Mouse (Mus musculus) cerebral cortex, adult 2 months (tissue): ENCODE data around the gene Nfia.

Source experiments
- WGBS: fragments of 180-500 bp; shearing (Covaris S2); methylation state at CpG from one replicate; pipeline ENCODE4 v1.1.7; 2018; 5-methylcytosine and 5-hydroxymethylcytosine counted together

Nfia gene

DNA sequence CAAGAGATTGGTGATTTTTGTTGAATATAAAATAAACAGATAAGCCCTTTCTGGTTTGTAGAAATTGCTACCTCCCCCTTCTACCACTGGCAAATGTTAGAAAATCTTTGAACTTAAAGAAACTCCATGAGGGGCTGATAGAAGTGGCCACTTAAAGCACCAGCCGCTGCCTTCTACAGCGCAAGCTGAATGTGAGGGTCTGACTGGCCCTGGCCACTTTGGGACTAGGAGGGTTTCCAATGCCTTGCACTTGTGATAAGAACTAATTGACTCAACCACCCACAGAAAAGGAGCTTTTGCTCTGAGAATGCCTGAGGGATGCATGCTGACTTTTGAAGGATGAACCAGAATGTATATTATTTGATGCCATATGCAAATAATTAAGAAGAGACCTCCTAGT lies 171.8 kb downstream of the Nfia start:
- WGBS, result 98% methylated on average over 2 of the region's 2 CpGs

- 92% methylated on average over 5 of the region's 5 CpGs for WGBS
Measured at GRCm38 (mm10) chr4:97947484-97947883, 174.9 kb downstream of the Nfia start.

DNA sequence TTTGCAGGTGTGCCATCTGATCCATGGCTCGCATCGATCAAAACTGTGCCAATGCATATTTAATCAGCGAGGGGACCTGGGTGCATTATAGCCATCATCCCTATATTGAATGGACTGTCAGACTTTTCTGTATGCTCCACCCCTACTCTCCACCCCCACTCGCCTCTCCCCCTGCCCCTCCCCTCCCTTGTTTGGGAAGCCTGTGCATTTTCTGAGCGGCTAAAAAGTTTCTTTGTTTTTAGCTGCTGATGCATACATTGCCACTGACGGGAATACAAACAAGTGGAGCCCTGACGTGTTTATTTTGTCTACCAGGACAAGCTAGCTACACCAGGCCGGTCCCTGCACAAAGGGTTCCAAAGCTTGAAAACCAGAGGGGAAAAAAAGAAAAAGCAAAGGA lies 175.7 kb downstream of the Nfia start:
- WGBS, result 50% methylated on average over 8 of the region's 8 CpGs

- 49% methylated on average over 10 of the region's 10 CpGs for WGBS
Measured at GRCm38 (mm10) chr4:97950341-97951071, 178.0 kb downstream of the Nfia start.

DNA sequence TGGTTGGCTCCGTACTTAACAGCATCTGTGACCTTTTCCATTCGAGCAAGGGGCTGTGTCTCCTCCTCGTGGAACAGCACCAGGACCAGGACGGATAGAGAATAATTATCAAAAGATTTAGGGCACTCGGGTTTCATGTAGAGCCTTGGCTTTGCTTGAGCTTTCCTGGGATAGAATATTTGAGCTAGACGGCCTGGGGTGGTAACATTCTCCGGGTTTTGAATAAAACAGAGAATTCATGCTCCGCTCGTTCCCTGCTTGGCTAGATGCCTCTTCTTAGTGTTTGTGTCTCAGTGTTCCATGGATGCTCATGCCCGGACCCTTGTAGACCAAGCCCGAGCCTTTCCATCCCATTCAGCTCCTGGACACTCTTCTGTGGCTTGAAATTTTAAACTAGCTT lies 181.4 kb downstream of the Nfia start:
- 48% methylated on average over 11 of the region's 11 CpGs for WGBS

DNA sequence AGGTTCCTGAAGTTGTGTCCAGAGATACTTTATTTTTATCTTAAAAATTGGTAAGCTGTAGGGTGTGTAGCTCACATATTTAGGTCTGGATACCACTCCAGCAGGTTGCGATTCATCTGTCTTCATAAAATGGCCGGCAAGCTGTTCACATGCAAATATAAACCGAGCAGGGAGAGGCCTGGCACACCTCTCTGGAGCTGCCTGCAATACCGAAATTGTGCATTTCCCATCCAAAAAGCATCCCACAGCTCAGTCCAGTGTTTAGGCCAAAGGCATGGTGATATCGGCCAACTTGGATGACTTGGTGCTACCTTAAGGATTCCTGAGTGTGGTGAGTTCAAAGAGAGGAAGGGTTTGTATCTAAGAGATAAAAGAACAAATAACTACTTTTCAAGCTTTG lies 185.6 kb downstream of the Nfia start:
- 62% methylated on average over 5 of the region's 5 CpGs for WGBS

GRCm38 (mm10) chr4:97962856-97963255 lies 190.3 kb downstream of the Nfia start:
- 81% methylated on average over 7 of the region's 7 CpGs for WGBS

DNA sequence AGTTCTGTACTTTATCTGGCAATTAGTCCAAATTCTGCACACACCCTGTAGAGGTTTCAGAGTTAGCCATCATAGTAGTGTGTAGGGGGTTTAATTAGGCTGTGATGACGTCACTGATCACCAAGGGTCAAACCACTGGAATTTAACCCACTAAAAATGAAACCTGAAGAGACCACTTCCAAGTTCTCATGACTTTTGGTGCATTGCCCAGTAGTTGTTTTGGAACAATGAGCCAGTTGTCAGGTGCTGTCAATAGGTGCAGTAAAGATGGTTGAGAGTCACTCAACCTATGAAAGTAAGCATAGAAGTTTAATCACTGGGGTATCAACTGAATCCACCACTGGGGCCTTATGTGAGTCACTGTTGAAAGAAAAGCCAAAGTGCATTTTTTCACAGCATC lies 191.4 kb downstream of the Nfia start:
- WGBS, result 53% methylated on average over 1 of the region's 1 CpGs

DNA sequence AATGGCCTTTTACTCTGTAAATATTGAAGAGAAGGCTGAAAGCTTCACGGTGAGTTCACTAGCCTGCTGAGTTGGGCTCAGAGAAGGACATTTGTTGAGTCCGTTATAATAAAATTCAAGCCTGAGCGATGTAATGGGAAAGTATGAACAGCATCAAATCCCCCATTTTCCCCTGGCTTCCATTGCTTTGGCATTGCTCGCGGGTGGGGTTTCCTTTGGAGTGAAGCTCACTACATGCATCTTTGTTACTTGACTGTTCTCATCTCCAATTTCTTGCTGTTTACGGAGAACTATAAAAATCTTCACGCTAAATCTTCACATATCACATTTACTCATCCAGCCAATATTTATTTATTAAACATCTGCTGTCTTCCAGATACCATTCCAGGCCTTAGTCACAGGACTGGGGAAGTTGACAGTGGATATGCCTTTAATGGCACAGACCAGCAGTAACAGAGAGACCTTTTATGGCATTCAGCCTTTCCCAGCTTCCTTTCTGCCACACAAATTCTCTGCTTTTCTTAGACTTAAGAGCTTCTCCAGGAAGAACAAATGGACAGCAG lies 196.3 kb downstream of the Nfia start:
- 82% methylated on average over 7 of the region's 7 CpGs for WGBS

GRCm38 (mm10) chr4:97973064-97973463 lies 200.5 kb downstream of the Nfia start:
- WGBS, result 92% methylated on average over 2 of the region's 2 CpGs

DNA sequence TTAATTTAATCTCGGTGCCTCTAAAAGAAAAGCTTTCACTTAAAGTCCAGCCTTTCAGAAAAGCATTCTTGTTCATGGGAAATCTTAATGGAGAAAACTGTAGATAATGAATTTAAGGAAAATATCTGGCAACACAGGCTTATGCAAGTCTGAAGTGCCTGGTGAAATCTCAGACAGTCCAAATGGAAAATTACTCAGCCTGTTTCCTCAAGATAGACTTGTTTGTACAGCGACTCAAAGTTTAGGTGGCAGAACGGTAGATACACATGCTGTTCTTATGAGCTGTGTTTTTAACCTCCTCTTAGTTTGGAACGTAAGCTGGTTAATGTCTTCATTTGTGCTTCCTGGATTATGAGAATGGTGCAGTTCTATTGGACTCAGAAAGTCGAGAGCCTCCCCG lies 201.5 kb downstream of the Nfia start:
- WGBS, result 64% methylated on average over 6 of the region's 6 CpGs

DNA sequence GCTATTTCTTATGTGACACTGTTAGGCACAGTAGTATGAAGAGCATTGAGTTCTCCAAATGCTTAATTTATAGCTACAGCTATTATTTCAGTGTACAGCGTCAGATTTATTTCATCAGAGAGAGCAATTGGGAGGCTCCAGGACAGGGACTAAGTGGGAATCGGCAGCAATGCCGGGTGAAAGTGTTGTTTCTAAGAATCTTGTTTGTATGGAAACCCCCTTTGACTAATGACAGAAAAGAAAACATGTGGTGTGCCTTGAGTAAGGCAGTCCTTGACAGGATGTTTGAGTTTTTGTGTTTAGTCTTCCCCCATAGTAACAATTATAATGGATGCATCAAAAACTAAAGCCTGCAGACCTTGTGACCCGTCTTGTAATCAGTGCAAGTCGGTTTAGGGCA lies 204.4 kb downstream of the Nfia start:
- 64% methylated on average over 5 of the region's 5 CpGs for WGBS

DNA sequence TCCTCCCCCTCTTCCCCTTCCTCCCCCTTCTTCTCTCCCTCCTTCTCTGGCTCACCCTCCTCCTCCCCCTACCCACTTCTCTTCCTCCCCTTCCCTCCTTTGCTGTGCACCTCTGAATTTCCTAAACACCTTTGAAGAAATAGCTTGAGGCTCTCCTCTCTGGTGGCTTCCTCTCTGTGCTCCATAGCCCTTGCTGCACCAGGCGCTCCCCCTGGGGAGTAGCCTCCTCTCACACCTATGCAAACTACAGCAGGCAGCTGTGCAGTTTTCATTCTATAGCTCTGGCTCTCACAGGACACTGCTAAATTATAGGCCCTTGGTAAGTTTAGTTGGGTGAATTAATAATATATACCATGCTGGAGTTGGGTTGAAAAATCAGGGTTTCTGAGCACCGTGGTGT lies 211.8 kb downstream of the Nfia start:
- 93% methylated on average over 2 of the region's 2 CpGs for WGBS

- 84% methylated on average over 1 of the region's 1 CpGs for WGBS
Measured at GRCm38 (mm10) chr4:97986056-97986734, 213.7 kb downstream of the Nfia start.

GRCm38 (mm10) chr4:97986735-97987075 lies 214.2 kb downstream of the Nfia start:
- 85% methylated on average over 4 of the region's 4 CpGs for WGBS

DNA sequence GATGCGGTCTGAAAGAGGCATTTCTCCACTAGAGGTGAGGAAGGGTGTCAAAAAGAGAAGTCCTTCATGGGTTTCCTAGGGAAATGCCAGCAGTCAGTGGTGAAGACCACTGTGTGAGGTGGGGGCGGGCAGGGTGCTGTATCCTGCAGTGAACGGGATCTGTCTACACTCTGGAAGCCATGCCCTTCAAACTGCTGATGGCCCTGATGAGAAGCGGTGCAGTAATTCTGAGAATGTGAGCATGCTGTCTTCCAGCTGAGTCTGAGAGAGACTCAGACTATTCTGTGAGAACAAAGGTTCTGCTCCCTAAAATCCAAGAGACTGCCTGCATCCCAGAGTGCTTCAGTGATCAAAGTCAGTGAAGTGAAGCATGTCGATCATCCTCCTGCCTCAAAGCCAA lies 216.2 kb downstream of the Nfia start:
- WGBS, result 72% methylated on average over 5 of the region's 5 CpGs

DNA sequence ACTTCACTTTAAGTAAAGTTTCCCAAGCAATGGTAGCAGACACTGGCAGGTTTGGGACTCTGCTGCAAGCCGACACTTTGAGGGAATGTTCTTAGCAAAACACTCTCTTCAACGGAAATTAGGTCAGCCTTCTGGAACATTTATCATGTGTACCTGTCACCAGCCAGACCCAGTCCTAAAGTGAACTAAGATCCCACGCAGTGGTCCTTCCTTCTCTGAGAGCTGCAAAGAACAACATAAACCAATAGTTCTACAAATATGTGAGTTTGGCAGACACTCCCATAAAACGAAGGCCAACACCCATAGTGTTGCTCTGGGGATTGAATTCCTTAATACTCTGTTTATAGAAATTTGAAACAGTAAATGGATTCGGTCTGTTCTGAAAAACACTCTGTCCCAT lies 217.9 kb downstream of the Nfia start:
- 65% methylated on average over 5 of the region's 5 CpGs for WGBS

- WGBS, result 96% methylated on average over 11 of the region's 11 CpGs
Measured at GRCm38 (mm10) chr4:97991395-97991794, 218.9 kb downstream of the Nfia start.

DNA sequence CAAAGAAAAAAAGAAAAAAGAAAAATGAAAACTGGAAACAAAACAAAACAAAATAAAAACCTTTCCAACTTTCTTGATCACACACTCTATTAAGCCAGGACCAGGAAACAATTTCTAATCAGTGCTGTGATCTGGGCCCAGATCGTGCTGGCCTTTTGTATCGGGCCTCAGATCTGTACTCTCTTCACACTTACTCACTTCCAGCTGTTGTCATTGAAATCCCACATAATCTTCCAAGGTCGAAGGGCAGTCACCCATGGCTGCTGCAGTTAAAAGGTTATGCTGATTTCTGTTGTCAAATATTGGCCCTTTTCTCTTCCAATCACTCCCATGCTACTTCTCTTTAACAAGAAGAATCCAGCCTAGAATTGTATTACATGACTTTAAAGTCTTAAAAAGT lies 219.3 kb downstream of the Nfia start:
- whole genome bisulfite sequencing, result 63% methylated on average over 3 of the region's 3 CpGs

DNA sequence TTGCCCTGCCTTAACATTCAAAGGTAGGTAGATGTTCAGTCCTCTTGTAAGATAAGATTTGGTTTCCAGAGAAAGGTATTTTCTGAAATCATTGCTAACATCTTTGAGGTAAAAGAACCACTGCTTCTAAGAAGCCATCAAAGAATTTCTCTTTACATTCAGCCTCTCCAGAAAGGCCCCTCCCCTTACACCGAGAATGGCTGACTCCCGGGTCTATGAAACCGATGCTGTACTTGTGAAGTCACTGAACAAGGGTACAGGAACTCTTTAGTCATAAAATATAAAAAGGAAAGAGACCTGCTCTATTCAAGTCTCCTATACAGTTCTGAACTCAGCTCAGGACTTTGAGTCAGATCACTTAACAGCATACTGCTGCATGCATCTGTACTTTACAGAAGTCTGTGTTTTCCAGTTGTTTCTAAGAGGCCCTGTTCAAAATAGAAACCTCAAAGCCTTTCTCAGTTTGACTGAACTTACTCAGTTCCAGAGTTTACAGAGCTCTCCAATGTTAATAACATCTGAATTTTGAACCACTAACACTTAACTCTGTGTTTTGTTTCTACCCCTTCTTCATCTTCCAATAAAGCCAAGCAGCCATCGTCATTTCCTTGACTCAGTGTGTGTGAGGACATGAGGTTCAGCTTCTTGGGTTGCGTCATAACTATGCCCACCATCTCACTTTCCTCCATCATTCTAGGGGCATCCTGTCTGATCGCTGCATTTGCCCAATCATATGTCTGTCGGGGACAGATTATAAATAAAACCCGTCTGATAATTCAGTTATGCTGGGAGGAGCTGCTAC lies 223.6 kb downstream of the Nfia start:
- 76% methylated on average over 8 of the region's 8 CpGs for WGBS

- WGBS, result 50% methylated on average over 11 of the region's 11 CpGs
Measured at GRCm38 (mm10) chr4:97997151-97997817, 224.8 kb downstream of the Nfia start.

GRCm38 (mm10) chr4:98002206-98002605 lies 229.7 kb downstream of the Nfia start:
- WGBS, result 76% methylated on average over 5 of the region's 5 CpGs
